Mouse (Mus musculus) liver, embryonic 14.5 days (tissue): ENCODE measurements around the gene Arl5c. TPM values are rescaled to one million over a fixed set of nuclear protein-coding genes. Genes with fewer than 3 reads are reported as not detected.

Experiments used
- ATAC-seq: fragments of 200-750 bp; cut with Nextera tagmentation; 2 replicates; pipeline ENCODE4 v1.8.0; 2017; ENCODE audit warnings: moderate number of reproducible peaks, mild to moderate bottlenecking, moderate library complexity; ENCODE audit not compliant: insufficient read depth
- DNase-seq, 3 experiments: peaks; one replicate each; pipeline ENCODE4 v3.0.0-alpha.2; 2012 to 2013; ENCODE audit warnings: low read depth in 3 of 3, low spot score in 3 of 3
- H3K27ac ChIP-seq: fragments of 300-500 bp; sonication (generic); 2 replicates; pipeline ENCODE4 v1.5.1; 2014; ENCODE audit warnings: moderate library complexity, mild to moderate bottlenecking, control low read depth, inconsistent platforms
- H3K27me3 ChIP-seq: fragments of 300-500 bp; sonication (generic); 2 replicates; pipeline ENCODE4 v1.6.1; 2014; ENCODE audit warnings: mild to moderate bottlenecking, low read length, moderate library complexity; ENCODE audit not compliant: control insufficient read depth, insufficient read depth
- H3K36me3 ChIP-seq: fragments of 300-500 bp; sonication (generic); replicated peaks from 2 replicates; pipeline ENCODE4 v1.6.1; 2014; ENCODE audit warnings: low read depth; ENCODE audit not compliant: control insufficient read depth, insufficient read depth
- H3K4me1 ChIP-seq, 2 experiments: fragments of 200-500 bp in 1 of 2; fragments of 300-500 bp in 1 of 2; sonication (generic) in 1 of 2; replicated peaks; 2 replicates each; pipeline ENCODE4 v1.6.1; 2012 to 2014; ENCODE audit warnings: antibody characterized with exemption in 1 of 2, inconsistent platforms in 1 of 2, low read length in 1 of 2; ENCODE audit not compliant: control insufficient read depth in 2 of 2, insufficient read depth in 2 of 2
- H3K4me2 ChIP-seq: fragments of 300-500 bp; sonication (generic); 2 replicates; pipeline ENCODE4 v1.6.1; 2014; ENCODE audit warnings: low read depth, mild to moderate bottlenecking, control low read depth, moderate library complexity
- H3K4me3 ChIP-seq, 2 experiments: fragments of 200-500 bp in 1 of 2; fragments of 300-500 bp in 1 of 2; sonication (generic) in 1 of 2; 2 replicates each; pipeline ENCODE4 v1.5.1; 2012 to 2014; ENCODE audit warnings: low read depth in 2 of 2, low read length in 2 of 2, mild to moderate bottlenecking in 2 of 2, control low read depth in 1 of 2, inconsistent platforms in 1 of 2, moderate library complexity in 1 of 2; ENCODE audit not compliant: insufficient read depth in 1 of 2
- H3K9ac ChIP-seq: fragments of 300-500 bp; sonication (generic); replicated peaks from 2 replicates; pipeline ENCODE4 v1.6.1; 2014; ENCODE audit warnings: mild to moderate bottlenecking, control low read depth, moderate library complexity
- H3K9me3 ChIP-seq: fragments of 300-500 bp; sonication (generic); 2 replicates; pipeline ENCODE4 v1.6.1; 2016; ENCODE audit warnings: low read length, mixed read lengths; ENCODE audit not compliant: control insufficient read depth
- CTCF ChIP-seq: IDR thresholded peaks from 2 replicates; pipeline ENCODE4 v1.5.1; 2016; ENCODE audit warnings: antibody characterized with exemption, low read depth, control low read depth
- EP300 ChIP-seq: IDR thresholded peaks from 2 replicates; pipeline ENCODE4 v1.6.1; 2016; ENCODE audit warnings: antibody characterized with exemption, low read depth
- WGBS: fragments of 180-500 bp; shearing (Covaris S2); extraction: QIAGEN DNeasy Blood & Tissue Kit; methylation state at CpG from one replicate; pipeline ENCODE4 v1.1.7; 2014; ENCODE audit not compliant: insufficient replicate concordance; 5-methylcytosine and 5-hydroxymethylcytosine counted together
- polyA plus RNA-seq, 2 experiments: library from polyadenylated mRNA; depleted of rRNA in 1 of 2; stranded (reverse) in 1 of 2; unstranded in 1 of 2; fragments of >200 nt; fragmentation: Nextera tagmentation in 1 of 2; extraction: Ambion mirVana in 1 of 2; gene quantifications; 2 replicates each; pipeline versions ENCODE4 v1.2.1 to v1.2.3; 2012 to 2014

Gene Arl5c
- polyA plus RNA-seq, 2 experiments: 2.2 to 6.4 TPM

DNA sequence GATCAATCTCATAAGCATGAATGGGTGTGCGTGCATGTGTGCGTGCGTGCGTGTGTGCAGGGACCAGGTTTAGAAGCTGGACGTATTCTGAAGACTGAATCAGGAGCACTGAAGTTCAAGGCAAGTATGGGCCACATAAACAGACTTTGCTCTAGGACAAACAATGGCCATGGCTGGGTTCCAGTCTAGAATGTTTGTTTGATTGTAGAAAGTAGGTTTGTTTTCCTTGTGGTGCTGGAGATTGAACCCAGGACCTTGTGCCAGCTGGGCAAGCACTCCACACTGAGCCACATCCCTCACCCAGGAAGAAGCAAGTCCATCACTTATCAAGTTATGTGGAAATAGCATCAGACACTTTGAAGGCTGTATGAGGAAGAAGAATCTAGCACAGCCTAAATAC, 20.2 kb upstream of the Arl5c start:
- Histone ChIP-seq H3K4me3 (no peak overlapping the region), H3K9ac (no peak overlapping the region), H3K27ac (no peak overlapping the region), H3K9me3 (no peaks in the 10 kb centered on the region), H3K36me3 (no peaks in the 10 kb centered on the region), H3K27me3 (peaks cover 2% of the 10 kb centered on the region; the same call in 1 of the 2 replicates), H3K4me1 (no peaks in the 10 kb centered on the region), H3K4me2 (no peak overlapping the region)
- WGBS: 78% methylated on average over 5 of the region's 5 CpGs
- DNase-seq (no peak), ATAC-seq (no peak)
- TF ChIP-seq EP300 (no peak), CTCF (no peak)

GRCm38 (mm10) chr11:98012831-98013230, 16.9 kb upstream of the Arl5c start:
- WGBS: 66% methylated on average over 10 of the region's 10 CpGs
- H3K27me3 ChIP-seq: no peaks in the 10 kb centered on the region

DNA sequence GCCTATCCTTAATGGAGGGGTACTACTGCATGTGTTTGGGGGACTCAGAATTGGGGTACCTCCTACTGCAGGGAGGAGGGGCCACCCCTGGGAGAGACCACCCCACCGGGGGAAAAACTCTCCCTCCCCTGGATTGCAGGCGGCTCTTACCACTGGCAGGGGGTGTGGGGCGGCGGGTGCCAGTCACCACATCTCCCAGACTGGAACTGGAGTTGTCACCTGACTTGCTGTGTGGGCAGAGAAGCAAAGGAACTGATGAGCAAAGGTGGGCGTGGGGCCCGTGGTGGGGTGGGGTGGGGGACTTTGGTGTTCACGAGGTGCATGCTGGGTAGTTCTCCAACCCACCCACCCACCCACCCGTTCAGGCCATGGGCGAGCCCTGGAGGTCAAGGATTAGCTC, 15.7 kb upstream of the Arl5c start:
- 47% methylated on average over 9 of the region's 9 CpGs for whole genome bisulfite sequencing
- ATAC-seq: no peak
- H3K4me3 ChIP-seq: no peak overlapping the region
- no peak overlapping the region for H3K4me2 ChIP-seq
- H3K27ac ChIP-seq: no peak overlapping the region
- H3K9me3 ChIP-seq: no peaks in the 10 kb centered on the region
- H3K36me3 ChIP-seq: no peaks in the 10 kb centered on the region
- no peaks in the 10 kb centered on the region for H3K4me1 ChIP-seq
- no peaks in the 10 kb centered on the region for H3K27me3 ChIP-seq
- no peak overlapping the region for H3K9ac ChIP-seq
- no peak for TF ChIP-seq CTCF
- no peak for TF ChIP-seq EP300
- DNase-seq: no peak

More at GRCm38 (mm10) chr11:98012831-98013230, 16.9 kb upstream of the Arl5c start:
- TF ChIP-seq EP300 (no peak), CTCF (no peak)
- H3K4me1 ChIP-seq: no peaks in the 10 kb centered on the region
- ATAC-seq (no peak), DNase-seq (no peak)
- H3K4me3 ChIP-seq: no peak overlapping the region
- no peaks in the 10 kb centered on the region for H3K36me3 ChIP-seq
- no peak overlapping the region for H3K4me2 ChIP-seq
- no peak overlapping the region for H3K9ac ChIP-seq
- no peak overlapping the region for H3K27ac ChIP-seq
- H3K9me3 ChIP-seq: no peaks in the 10 kb centered on the region

GRCm38 (mm10) chr11:98008087-98008486, 12.1 kb upstream of the Arl5c start:
- TF ChIP-seq CTCF: no peak
- no peak for TF ChIP-seq EP300
- 43% methylated on average over 11 of the region's 11 CpGs for WGBS

DNA sequence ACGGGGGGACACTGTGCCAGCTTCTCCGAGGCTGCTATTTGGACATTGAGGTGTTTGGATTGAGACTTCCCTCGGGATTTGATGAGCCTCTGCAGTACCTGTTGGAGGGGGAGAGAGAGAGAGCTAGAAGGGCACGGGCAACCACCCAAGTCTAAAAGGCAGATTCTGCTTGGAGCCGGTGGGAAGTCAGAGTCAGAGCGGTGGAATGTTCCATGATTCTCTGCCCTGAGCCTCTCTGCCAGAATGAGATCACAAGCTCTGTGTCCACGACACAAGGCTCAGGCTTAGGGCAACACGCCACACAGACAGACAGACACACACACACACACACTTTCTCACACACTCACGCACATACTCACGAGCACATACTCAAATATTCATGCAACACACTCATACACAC, 9.7 kb upstream of the Arl5c start:
- no peak for DNase-seq
- no peak for ATAC-seq
- no peak overlapping the region for H3K4me2 ChIP-seq
- 73% methylated on average over 10 of the region's 10 CpGs for WGBS
- no peaks in the 10 kb centered on the region for H3K36me3 ChIP-seq
- no peaks in the 10 kb centered on the region for H3K9me3 ChIP-seq
- TF ChIP-seq CTCF (no peak), EP300 (no peak)
- no peak overlapping the region for H3K9ac ChIP-seq
- no peak overlapping the region for H3K27ac ChIP-seq
- peaks cover 7% of the 10 kb centered on the region for H3K27me3 ChIP-seq
- H3K4me1 ChIP-seq: 0 out of 4 replicates have a peak, but pooled peaks cover 0 to 2% of the 10 kb centered on the region in 2 experiments
- H3K4me3 ChIP-seq: no peak overlapping the region

More at GRCm38 (mm10) chr11:98008087-98008486, 12.1 kb upstream of the Arl5c start:
- Histone ChIP-seq H3K4me3 (no peak overlapping the region), H3K4me1 (no peaks in the 10 kb centered on the region), H3K4me2 (no peak overlapping the region), H3K27ac (no peak overlapping the region), H3K27me3 (no peaks in the 10 kb centered on the region), H3K9me3 (no peaks in the 10 kb centered on the region), H3K9ac (no peak overlapping the region), H3K36me3 (no peaks in the 10 kb centered on the region)
- ATAC-seq: no peak
- DNase-seq: no peak
